Mouse (Mus musculus): ENCODE measurements around the gene Lrmda.

- no peak for TF ChIP-seq CTCF (IDR thresholded peaks at IDR 0.05; ENCODE audit: extremely low read depth, insufficient read length, insufficient replicate concordance, low read depth, low read length)
- no peak for TF ChIP-seq POLR2A (IDR thresholded peaks at IDR 0.05; ENCODE audit: low read depth, low read length)
These were observed 579.1 kb downstream of the Lrmda start for GRCm38 (mm10) chr14:22598638-22599037.
